Mouse (Mus musculus) CD8-positive naive resting alpha-beta T cell, adult 2 months (primary cell): ENCODE measurements around the gene Pnliprp2.

Experiments used
- DNase-seq, 2 experiments: peaks; one replicate each; pipeline ENCODE4 v3.0.0; 2022; ENCODE audit warnings: low read depth in 2 of 2, low spot score in 2 of 2

Gene Pnliprp2

GRCm38 (mm10) chr19:58759423-58759822 lies at the start of gene Pnliprp2:
Gene Pnliprp2, plus strand, starts transcription at chr19:58759719.
- no peak for DNase-seq

- DNase-seq = no peak
Observed at GRCm38 (mm10) chr19:58717925-58718324, 41.6 kb upstream of the Pnliprp2 start.

GRCm38 (mm10) chr19:58720439-58720838 lies 39.1 kb upstream of the Pnliprp2 start:
- no peak for DNase-seq

- DNase-seq = no peak
Observed at GRCm38 (mm10) chr19:58726551-58726950, 33.0 kb upstream of the Pnliprp2 start.

GRCm38 (mm10) chr19:58727756-58728155 lies 31.8 kb upstream of the Pnliprp2 start:
- DNase-seq = no peak

GRCm38 (mm10) chr19:58728445-58729031 lies 31.0 kb upstream of the Pnliprp2 start, which contains the start of gene Pnliprp1:
Gene Pnliprp1, plus strand, starts transcription at chr19:58728887.
- DNase-seq = no peak

GRCm38 (mm10) chr19:58733216-58733615 lies 26.3 kb upstream of the Pnliprp2 start:
- no peak for DNase-seq

GRCm38 (mm10) chr19:58738111-58738510 lies 21.4 kb upstream of the Pnliprp2 start:
- DNase-seq = no peak

- DNase-seq = no peak
Observed at GRCm38 (mm10) chr19:58741036-58741435, 18.5 kb upstream of the Pnliprp2 start.

GRCm38 (mm10) chr19:58742711-58743110 lies 16.8 kb upstream of the Pnliprp2 start:
- DNase-seq = no peak

- DNase-seq = no peak
Observed at GRCm38 (mm10) chr19:58743736-58744135, 15.8 kb upstream of the Pnliprp2 start.

GRCm38 (mm10) chr19:58747498-58748000 lies 12.0 kb upstream of the Pnliprp2 start:
- DNase-seq = no peak

GRCm38 (mm10) chr19:58750822-58751221 lies 8.7 kb upstream of the Pnliprp2 start:
- no peak for DNase-seq

GRCm38 (mm10) chr19:58751504-58751903 lies 8.0 kb upstream of the Pnliprp2 start:
- DNase-seq = no peak

GRCm38 (mm10) chr19:58758871-58759270 lies 648 bp upstream of the Pnliprp2 start:
- no peak for DNase-seq

- no peak for DNase-seq
Observed at GRCm38 (mm10) chr19:58762316-58762715, 2.8 kb downstream of the Pnliprp2 start.

- DNase-seq = no peak
Observed at GRCm38 (mm10) chr19:58762848-58763541, 3.5 kb downstream of the Pnliprp2 start.

- DNase-seq = no peak
Observed at GRCm38 (mm10) chr19:58767329-58767728, 7.8 kb downstream of the Pnliprp2 start.

GRCm38 (mm10) chr19:58776461-58776860 lies 16.9 kb downstream of the Pnliprp2 start:
- no peak for DNase-seq

- no peak for DNase-seq
Observed at GRCm38 (mm10) chr19:58781566-58781965, 22.0 kb downstream of the Pnliprp2 start.

- DNase-seq = no peak
Observed at GRCm38 (mm10) chr19:58783938-58784337, 24.4 kb downstream of the Pnliprp2 start.

GRCm38 (mm10) chr19:58789194-58789593 lies 29.7 kb downstream of the Pnliprp2 start:
- no peak for DNase-seq

- DNase-seq = no peak
Observed at GRCm38 (mm10) chr19:58794284-58794683, 34.8 kb downstream of the Pnliprp2 start, which contains the start of gene 1700019N19Rik. Gene 1700019N19Rik, minus strand, starts transcription at chr19:58794461.
